Mouse (Mus musculus): Measurements from ENCODE around the gene Fmo2.

GRCm38 (mm10) chr1:162891980-162892451 is 6.5 kb downstream of the Fmo2 start:
- TF ChIP-seq CTCF (IDR thresholded peaks at IDR 0.05; ENCODE audit: insufficient read depth, low read length) (no peak), POLR2A (IDR thresholded peaks at IDR 0.05; ENCODE audit: borderline replicate concordance, extremely low read depth, low read depth, low read length) (no peak)

Measured in lung, adult 2 months (tissue).